Mouse (Mus musculus) ES-Bruce4 (cell line): ENCODE results near the gene Olfr1512.

Experiments used
- CTCF ChIP-seq: IDR thresholded peaks from one replicate; pipeline ENCODE4 v1.8.1; 2011; ENCODE audit warnings: low read depth, low read length
- POLR2A ChIP-seq: IDR thresholded peaks from one replicate; pipeline ENCODE4 v1.8.1; 2011; ENCODE audit warnings: low read length; ENCODE audit not compliant: insufficient read depth

DNA sequence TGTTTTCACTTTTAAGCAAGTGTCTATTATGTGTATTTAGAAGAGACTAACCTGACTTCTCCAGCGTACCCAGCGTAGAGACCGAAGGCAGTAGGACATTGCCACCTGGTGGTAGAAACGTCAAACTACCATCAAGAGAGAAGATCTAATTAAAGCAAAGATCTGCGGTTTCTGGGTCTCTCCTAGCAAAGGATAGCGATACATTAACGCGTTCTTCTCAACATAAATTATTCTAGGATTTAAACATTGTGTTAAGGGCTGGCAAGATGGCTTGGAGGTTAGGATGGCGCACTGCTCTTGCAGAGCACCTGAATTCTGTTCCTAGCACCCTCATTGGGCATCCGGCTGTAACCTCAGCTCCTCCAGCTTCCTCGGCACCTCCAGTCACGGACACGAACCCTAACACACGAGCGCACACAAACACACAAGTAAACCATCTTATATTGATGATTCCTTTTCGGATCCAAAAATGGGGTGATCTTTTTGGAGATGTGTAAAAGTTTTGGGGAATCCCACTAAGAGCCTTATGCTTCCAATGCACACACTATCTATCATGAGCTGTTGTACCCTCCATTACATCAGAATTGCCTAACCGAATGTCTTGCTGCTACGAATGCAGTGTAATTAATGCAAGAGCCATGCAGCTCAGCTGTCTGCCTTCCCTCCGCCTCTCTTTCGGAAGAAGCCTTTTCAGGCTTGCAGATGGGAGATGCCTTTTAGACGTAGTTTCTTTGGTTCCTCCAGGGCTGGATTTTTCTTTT is 40.0 kb downstream of the Olfr1512 start:
- no peak for TF ChIP-seq POLR2A
- TF ChIP-seq CTCF = peak; percentile 35
